Mouse (Mus musculus): Measurements from ENCODE around the gene Ninj1. TPM values are rescaled to one million over a fixed set of nuclear protein-coding genes. Genes with fewer than 3 reads are reported as not detected.

The Ninj1 gene
- polyA plus RNA-seq, 1 experiment from 2014 or later, result 37.4 TPM

GRCm38 (mm10) chr13:49154028-49154427 is 33.3 kb upstream of the Ninj1 start:
- 80% methylated on average over 10 of the region's 10 CpGs for WGBS
- no peak overlapping the region for H3K9ac ChIP-seq (replicated peaks)
- no peak overlapping the region for H3K4me3 ChIP-seq (replicated peaks)
- no peak for ATAC-seq (ENCODE audit: low FRiP score)
- no peak overlapping the region for H3K27ac ChIP-seq (replicated peaks)
- peaks cover 10% of the 10 kb centered on the region; the same call in 1 of the 2 replicates for H3K27me3 ChIP-seq (replicated peaks)
- no peaks in the 10 kb centered on the region for H3K9me3 ChIP-seq (replicated peaks)
- H3K4me1 ChIP-seq, result peaks cover 4% of the 10 kb centered on the region; the same call in 1 of the 2 replicates
- no peaks in the 10 kb centered on the region for H3K36me3 ChIP-seq
- H3K4me2 ChIP-seq, result no peak overlapping the region

- Histone ChIP-seq H3K4me3 (replicated peaks) (no peak overlapping the region), H3K36me3 (no peaks in the 10 kb centered on the region), H3K27ac (replicated peaks) (no peak overlapping the region), H3K9ac (replicated peaks) (no peak overlapping the region), H3K4me2 (no peak overlapping the region), H3K9me3 (replicated peaks) (no peaks in the 10 kb centered on the region), H3K27me3 (replicated peaks) (peaks cover 6% of the 10 kb centered on the region; the same call in 1 of the 2 replicates), H3K4me1 (peaks cover 4% of the 10 kb centered on the region; the same call in 1 of the 2 replicates)
- 67% methylated on average over 7 of the region's 7 CpGs for WGBS
- no peak for ATAC-seq (ENCODE audit: low FRiP score)
Observed at GRCm38 (mm10) chr13:49154621-49155020, 32.7 kb upstream of the Ninj1 start.

DNA sequence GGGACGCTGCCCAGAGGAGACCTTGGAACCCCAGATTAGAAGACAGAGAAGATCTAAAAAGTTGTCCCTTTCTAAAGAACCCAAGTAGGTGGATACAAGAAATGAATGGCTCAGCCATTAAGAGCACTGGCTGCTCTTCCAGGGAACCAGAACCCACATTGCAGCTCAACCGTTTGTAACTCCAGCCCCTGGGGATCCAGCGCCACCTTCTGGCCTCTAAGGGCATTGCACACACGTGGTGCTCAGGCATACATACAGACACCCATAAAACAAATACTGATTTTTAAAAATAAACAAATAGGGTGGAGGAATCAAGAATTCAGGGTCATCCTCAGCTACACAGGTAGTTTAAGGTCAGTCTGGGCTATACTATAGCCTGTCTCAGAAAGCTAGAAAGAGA is 30.6 kb upstream of the Ninj1 start:
- Histone ChIP-seq H3K36me3 (no peaks in the 10 kb centered on the region), H3K4me1 (peaks cover 4% of the 10 kb centered on the region; the same call in 1 of the 2 replicates), H3K27me3 (replicated peaks) (no peaks in the 10 kb centered on the region), H3K9ac (replicated peaks) (no peak overlapping the region), H3K4me3 (replicated peaks) (no peak overlapping the region), H3K27ac (replicated peaks) (no peak overlapping the region), H3K9me3 (replicated peaks) (no peaks in the 10 kb centered on the region), H3K4me2 (no peak overlapping the region)
- WGBS, result 80% methylated on average over 4 of the region's 4 CpGs
- ATAC-seq (ENCODE audit: low FRiP score), result no peak

- Histone ChIP-seq H3K27me3 (replicated peaks) (no peaks in the 10 kb centered on the region), H3K9ac (replicated peaks) (no peak overlapping the region), H3K27ac (replicated peaks) (no peak overlapping the region), H3K36me3 (no peaks in the 10 kb centered on the region), H3K4me1 (peaks cover 4% of the 10 kb centered on the region; the same call in 1 of the 2 replicates), H3K9me3 (replicated peaks) (no peaks in the 10 kb centered on the region), H3K4me3 (replicated peaks) (no peak overlapping the region), H3K4me2 (no peak overlapping the region)
- 81% methylated on average over 10 of the region's 10 CpGs for WGBS
- ATAC-seq (ENCODE audit: low FRiP score), result no peak
Observed at GRCm38 (mm10) chr13:49158040-49158713, 29.1 kb upstream of the Ninj1 start.

DNA sequence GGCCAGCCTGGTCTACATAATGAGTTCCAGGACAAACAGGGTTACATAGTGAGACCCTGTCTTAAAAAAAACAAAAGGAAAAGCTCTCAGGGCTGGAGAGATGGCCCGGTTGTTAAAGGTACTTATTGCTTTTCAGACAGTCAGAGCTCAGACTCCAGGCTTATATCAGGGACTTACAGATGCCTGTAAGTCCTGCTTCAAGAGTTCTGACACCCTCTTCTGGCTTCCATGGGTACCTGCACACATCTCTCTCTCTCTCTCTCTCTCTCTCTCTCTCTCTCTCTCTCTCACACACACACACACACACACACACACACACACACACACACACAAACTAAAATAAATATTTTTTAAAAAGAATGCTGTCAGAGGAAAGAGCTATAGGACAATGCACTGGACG is 26.0 kb upstream of the Ninj1 start:
- Histone ChIP-seq H3K27ac (replicated peaks) (no peak overlapping the region), H3K4me1 (no peaks in the 10 kb centered on the region), H3K9ac (replicated peaks) (no peak overlapping the region), H3K36me3 (no peaks in the 10 kb centered on the region), H3K9me3 (replicated peaks) (no peaks in the 10 kb centered on the region), H3K4me3 (replicated peaks) (no peak overlapping the region), H3K4me2 (no peak overlapping the region), H3K27me3 (replicated peaks) (no peaks in the 10 kb centered on the region)
- 74% methylated on average over 2 of the region's 2 CpGs for WGBS
- ATAC-seq (ENCODE audit: low FRiP score), result no peak

DNA sequence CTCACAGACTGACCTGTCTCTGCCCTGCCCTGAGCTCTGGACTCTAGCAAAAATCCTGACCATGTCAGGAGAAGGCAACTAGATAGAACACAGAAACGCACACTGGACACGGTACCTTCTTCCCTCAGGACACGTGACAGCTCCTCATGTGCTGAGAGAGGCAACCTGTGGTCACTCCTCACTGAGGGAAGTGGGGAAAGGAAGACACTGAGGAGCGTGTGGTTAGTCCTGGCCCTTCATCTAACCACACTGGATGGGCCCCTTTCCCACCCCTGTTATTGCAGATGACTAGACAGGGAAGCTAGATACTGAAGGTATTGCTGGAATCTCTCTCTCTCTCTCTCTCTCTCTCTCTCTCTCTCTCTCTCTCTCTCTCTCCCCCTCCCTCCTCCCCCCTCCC is 24.6 kb upstream of the Ninj1 start:
- Histone ChIP-seq H3K9me3 (replicated peaks) (no peaks in the 10 kb centered on the region), H3K4me3 (replicated peaks) (no peak overlapping the region), H3K4me1 (no peaks in the 10 kb centered on the region), H3K4me2 (no peak overlapping the region), H3K27ac (replicated peaks) (no peak overlapping the region), H3K36me3 (no peaks in the 10 kb centered on the region), H3K27me3 (replicated peaks) (no peaks in the 10 kb centered on the region), H3K9ac (replicated peaks) (no peak overlapping the region)
- 66% methylated on average over 4 of the region's 4 CpGs for WGBS
- no peak for ATAC-seq (ENCODE audit: low FRiP score)

GRCm38 (mm10) chr13:49163645-49164044 is 23.6 kb upstream of the Ninj1 start:
- Histone ChIP-seq H3K27me3 (replicated peaks) (no peaks in the 10 kb centered on the region), H3K27ac (replicated peaks) (no peak overlapping the region), H3K9ac (replicated peaks) (no peak overlapping the region), H3K36me3 (no peaks in the 10 kb centered on the region), H3K4me3 (replicated peaks) (no peak overlapping the region), H3K9me3 (replicated peaks) (no peaks in the 10 kb centered on the region), H3K4me2 (no peak overlapping the region), H3K4me1 (no peaks in the 10 kb centered on the region)
- 83% methylated on average over 7 of the region's 7 CpGs for WGBS
- ATAC-seq (ENCODE audit: low FRiP score), result no peak

GRCm38 (mm10) chr13:49167081-49167480 is 20.2 kb upstream of the Ninj1 start:
- no peaks in the 10 kb centered on the region for H3K9me3 ChIP-seq (replicated peaks)
- 0 out of 2 replicates have a peak, but pooled peaks cover 3% of the 10 kb centered on the region for H3K27me3 ChIP-seq (replicated peaks)
- WGBS, result 69% methylated on average over 9 of the region's 9 CpGs
- H3K9ac ChIP-seq (replicated peaks), result no peak overlapping the region
- H3K4me3 ChIP-seq (replicated peaks), result no peak overlapping the region
- H3K36me3 ChIP-seq, result no peaks in the 10 kb centered on the region
- H3K4me2 ChIP-seq, result no peak overlapping the region
- ATAC-seq (ENCODE audit: low FRiP score), result no peak
- H3K27ac ChIP-seq (replicated peaks), result no peak overlapping the region
- 0 out of 2 replicates have a peak, but pooled peaks cover 4% of the 10 kb centered on the region for H3K4me1 ChIP-seq

DNA sequence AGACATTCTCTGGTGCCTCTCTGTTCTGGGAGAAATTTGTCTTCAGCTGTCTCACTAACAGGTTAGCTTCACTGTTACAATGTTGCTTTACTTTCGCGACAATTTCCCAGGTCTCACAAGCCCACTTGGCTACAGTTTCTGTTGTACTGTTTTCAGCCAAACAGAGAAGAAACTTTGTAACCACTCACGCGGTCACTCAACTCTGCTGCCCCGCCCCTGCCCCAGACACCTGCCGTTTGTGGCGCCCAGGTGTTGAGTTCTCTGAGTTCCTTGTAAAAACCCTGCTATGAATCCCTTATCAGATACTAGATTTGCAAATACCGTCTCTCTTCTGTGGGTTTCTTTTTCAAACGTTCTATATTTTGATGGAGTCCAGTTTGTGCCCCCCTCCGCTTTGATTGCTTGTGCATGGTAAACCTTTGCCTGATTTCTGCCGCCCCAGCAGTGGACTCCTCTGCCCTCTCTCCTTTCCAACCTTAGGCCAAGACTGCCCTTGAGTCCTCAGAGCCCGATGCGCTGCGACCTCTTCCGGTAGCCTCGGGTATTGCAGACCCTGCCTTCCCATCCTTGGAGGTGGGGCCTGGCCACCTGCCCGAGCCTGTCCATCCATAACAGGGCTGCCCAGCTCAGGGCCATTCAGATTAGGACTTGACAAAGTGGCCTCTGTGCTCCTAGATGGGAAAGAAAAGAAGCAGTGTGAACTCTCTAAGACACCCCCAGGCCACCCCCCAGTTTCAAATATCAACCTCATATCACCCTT is 17.7 kb upstream of the Ninj1 start:
- H3K4me1 ChIP-seq, result 0 out of 2 replicates have a peak, but pooled peaks cover 7% of the 10 kb centered on the region
- no peak overlapping the region for H3K4me2 ChIP-seq
- 24% methylated on average over 17 of the region's 17 CpGs for WGBS
- no peak overlapping the region for H3K27ac ChIP-seq (replicated peaks)
- H3K9me3 ChIP-seq (replicated peaks), result no peaks in the 10 kb centered on the region
- H3K27me3 ChIP-seq (replicated peaks), result 0 out of 2 replicates have a peak, but pooled peaks cover 3% of the 10 kb centered on the region
- H3K36me3 ChIP-seq, result no peaks in the 10 kb centered on the region
- no peak overlapping the region for H3K4me3 ChIP-seq (replicated peaks)
- ATAC-seq (ENCODE audit: low FRiP score), result peak; percentile 29
- H3K9ac ChIP-seq (replicated peaks), result no peak overlapping the region

DNA sequence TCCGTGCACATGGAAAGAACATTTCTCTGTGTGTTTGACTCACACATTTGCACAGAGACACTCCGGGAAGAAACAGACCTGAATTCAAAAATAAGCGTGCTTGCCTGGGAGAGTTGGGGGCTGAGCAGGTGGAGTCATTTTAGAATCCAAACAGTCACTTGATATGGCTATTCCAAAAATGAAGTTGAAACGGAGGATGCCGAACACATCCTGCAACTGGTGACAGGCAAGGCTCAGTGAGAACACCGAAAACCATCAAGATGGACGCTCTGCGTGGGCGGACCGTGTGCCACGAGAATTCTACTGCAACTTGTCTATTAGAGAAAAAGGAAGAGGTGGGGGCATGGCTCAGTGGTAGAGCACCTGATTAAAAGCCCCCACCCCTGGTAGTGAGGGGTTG is 16.7 kb upstream of the Ninj1 start:
- H3K4me1 ChIP-seq, result 0 out of 2 replicates have a peak, but pooled peaks cover 7% of the 10 kb centered on the region
- no peak overlapping the region for H3K4me3 ChIP-seq (replicated peaks)

GRCm38 (mm10) chr13:49171729-49172128 is 15.6 kb upstream of the Ninj1 start:
- no peak overlapping the region for H3K27ac ChIP-seq (replicated peaks)
- no peak for ATAC-seq (ENCODE audit: low FRiP score)
- no peak overlapping the region for H3K4me3 ChIP-seq (replicated peaks)
- H3K27me3 ChIP-seq (replicated peaks), result 0 out of 2 replicates have a peak, but pooled peaks cover 3% of the 10 kb centered on the region
- no peaks in the 10 kb centered on the region for H3K36me3 ChIP-seq
- H3K9me3 ChIP-seq (replicated peaks), result no peaks in the 10 kb centered on the region
- 0 out of 2 replicates have a peak, but pooled peaks cover 7% of the 10 kb centered on the region for H3K4me1 ChIP-seq
- H3K9ac ChIP-seq (replicated peaks), result no peak overlapping the region
- WGBS, result 78% methylated on average over 1 of the region's 1 CpGs
- H3K4me2 ChIP-seq, result no peak overlapping the region

More for the DNA sequence above, 16.7 kb upstream of the Ninj1 start:
- Histone ChIP-seq H3K27ac (replicated peaks) (no peak overlapping the region), H3K27me3 (replicated peaks) (0 out of 2 replicates have a peak, but pooled peaks cover 3% of the 10 kb centered on the region), H3K4me2 (no peak overlapping the region), H3K9me3 (replicated peaks) (no peaks in the 10 kb centered on the region), H3K9ac (replicated peaks) (no peak overlapping the region), H3K36me3 (no peaks in the 10 kb centered on the region)
- no peak for ATAC-seq (ENCODE audit: low FRiP score)
- WGBS, result 94% methylated on average over 11 of the region's 11 CpGs

GRCm38 (mm10) chr13:49172335-49172734 is 14.9 kb upstream of the Ninj1 start:
- no peaks in the 10 kb centered on the region for H3K36me3 ChIP-seq
- H3K27ac ChIP-seq (replicated peaks), result no peak overlapping the region
- H3K27me3 ChIP-seq (replicated peaks), result 0 out of 2 replicates have a peak, but pooled peaks cover 3% of the 10 kb centered on the region
- no peak overlapping the region for H3K4me2 ChIP-seq
- 0 out of 2 replicates have a peak, but pooled peaks have one; percentile 22 for ATAC-seq (ENCODE audit: low FRiP score)
- no peak overlapping the region for H3K4me3 ChIP-seq (replicated peaks)
- H3K9me3 ChIP-seq (replicated peaks), result no peaks in the 10 kb centered on the region
- WGBS, result 83% methylated on average over 7 of the region's 7 CpGs
- no peak overlapping the region for H3K9ac ChIP-seq (replicated peaks)
- H3K4me1 ChIP-seq, result 0 out of 2 replicates have a peak, but pooled peaks cover 7% of the 10 kb centered on the region
